Mouse (Mus musculus) midbrain, embryonic 13.5 days (tissue): Measurements from ENCODE around the gene Tesk1. TPM values are rescaled to one million over a fixed set of nuclear protein-coding genes. Genes with fewer than 3 reads are reported as not detected.
"Not testable (repeated sequence)": the region's sequence is repeated elsewhere in the genome, so short reads cannot be mapped to it uniquely, and the experiment has no call there.

Source experiments
- ATAC-seq: fragments of 200-750 bp; cut with Nextera tagmentation; 2 replicates; pipeline ENCODE4 v1.8.0; 2017; ENCODE audit warnings: mild to moderate bottlenecking, moderate TSS enrichment, moderate library complexity
- H3K27ac ChIP-seq: fragments of 300-500 bp; sonication (generic); 2 replicates; pipeline ENCODE4 v1.5.1; 2015; ENCODE audit warnings: inconsistent platforms, mild to moderate bottlenecking, moderate library complexity
- H3K27me3 ChIP-seq: fragments of 300-500 bp; sonication (generic); 2 replicates; pipeline ENCODE4 v1.6.1; 2015; ENCODE audit warnings: mild to moderate bottlenecking, inconsistent platforms
- H3K36me3 ChIP-seq: fragments of 300-500 bp; sonication (generic); 2 replicates; pipeline ENCODE4 v1.6.1; 2015; ENCODE audit warnings: mild to moderate bottlenecking, inconsistent platforms
- H3K4me1 ChIP-seq: fragments of 300-500 bp; sonication (generic); replicated peaks from 2 replicates; pipeline ENCODE4 v1.6.1; 2015; ENCODE audit warnings: inconsistent platforms
- H3K4me2 ChIP-seq: fragments of 300-500 bp; sonication (generic); replicated peaks from 2 replicates; pipeline ENCODE4 v1.6.1; 2015; ENCODE audit warnings: moderate library complexity, mild to moderate bottlenecking, inconsistent platforms
- H3K4me3 ChIP-seq: fragments of 300-500 bp; sonication (generic); replicated peaks from 2 replicates; pipeline ENCODE4 v1.5.1; 2015; ENCODE audit warnings: mild to moderate bottlenecking, inconsistent platforms
- H3K9ac ChIP-seq: fragments of 300-500 bp; sonication (generic); replicated peaks from 2 replicates; pipeline ENCODE4 v1.6.1; 2015; ENCODE audit warnings: mild to moderate bottlenecking, inconsistent platforms
- H3K9me3 ChIP-seq: fragments of 300-500 bp; sonication (generic); 2 replicates; pipeline ENCODE4 v1.6.1; 2016; ENCODE audit warnings: mild to moderate bottlenecking, inconsistent platforms
- WGBS: fragments of 180-500 bp; shearing (Covaris S2); methylation state at CpG from one replicate; pipeline ENCODE4 v1.1.7; 2015; 5-methylcytosine and 5-hydroxymethylcytosine counted together
- polyA plus RNA-seq: library from polyadenylated mRNA; unstranded; fragments of >200 nt; fragmentation: Nextera tagmentation; extraction: Ambion mirVana; gene quantifications from 2 replicates; pipeline ENCODE4 v1.2.1, GENCODE M21; 2015

The Tesk1 gene
- polyA plus RNA-seq, 1 experiment from 2014 or later, result 8.4 TPM

DNA sequence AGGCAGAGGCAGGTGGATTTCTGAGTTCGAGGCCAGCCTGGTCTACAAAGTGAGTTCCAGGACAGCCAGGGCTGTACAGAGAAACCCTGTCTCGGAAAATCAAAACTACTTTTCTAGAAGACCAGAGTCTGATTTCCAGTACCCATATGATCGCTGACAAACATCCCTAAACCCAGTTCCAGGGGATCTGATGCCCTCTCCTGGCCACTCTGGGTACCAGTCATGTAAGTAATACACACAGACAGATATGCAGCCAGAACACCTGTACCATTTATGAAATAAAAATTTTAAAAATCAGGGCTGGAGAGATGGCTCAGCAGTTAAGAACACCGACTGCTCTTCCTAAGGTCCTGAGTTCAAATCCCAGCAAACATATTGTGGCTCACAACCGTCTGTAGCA lies 43.9 kb downstream of the Tesk1 start:
- not testable (repeated sequence) for H3K9ac ChIP-seq, H3K9me3 ChIP-seq, H3K27me3 ChIP-seq, H3K36me3 ChIP-seq, H3K4me2 ChIP-seq, ATAC-seq, H3K27ac ChIP-seq, H3K4me3 ChIP-seq, H3K4me1 ChIP-seq
- 89% methylated on average over 5 of the region's 5 CpGs for WGBS

DNA sequence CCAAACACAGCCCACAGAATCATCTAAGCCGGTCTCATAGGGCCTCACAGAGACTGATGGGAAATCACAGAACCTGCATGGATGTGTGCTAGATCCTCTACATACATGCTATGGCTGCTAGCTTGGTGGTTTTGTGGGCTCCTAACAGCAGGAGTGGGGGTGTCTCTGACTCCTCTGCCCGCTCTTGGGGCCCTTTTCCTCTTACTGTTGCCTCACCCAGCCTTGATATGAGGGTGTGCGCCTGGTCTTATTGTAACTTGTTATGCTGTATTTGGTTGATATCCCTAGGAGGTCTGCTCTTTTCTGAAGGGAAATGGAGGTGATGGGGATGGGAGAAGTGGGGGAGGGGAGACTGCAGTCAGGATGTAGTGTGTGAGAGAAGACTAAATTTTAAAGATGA lies 47.9 kb downstream of the Tesk1 start:
- peaks cover 9% of the 10 kb centered on the region for H3K4me1 ChIP-seq
- H3K36me3 ChIP-seq, result no peaks in the 10 kb centered on the region
- H3K9me3 ChIP-seq, result no peaks in the 10 kb centered on the region
- 89% methylated on average over 3 of the region's 3 CpGs for WGBS
- H3K27me3 ChIP-seq, result no peaks in the 10 kb centered on the region
- H3K27ac ChIP-seq, result no peak overlapping the region
- no peak overlapping the region for H3K4me2 ChIP-seq
- H3K4me3 ChIP-seq, result no peak overlapping the region
- H3K9ac ChIP-seq, result no peak overlapping the region
- no peak for ATAC-seq

DNA sequence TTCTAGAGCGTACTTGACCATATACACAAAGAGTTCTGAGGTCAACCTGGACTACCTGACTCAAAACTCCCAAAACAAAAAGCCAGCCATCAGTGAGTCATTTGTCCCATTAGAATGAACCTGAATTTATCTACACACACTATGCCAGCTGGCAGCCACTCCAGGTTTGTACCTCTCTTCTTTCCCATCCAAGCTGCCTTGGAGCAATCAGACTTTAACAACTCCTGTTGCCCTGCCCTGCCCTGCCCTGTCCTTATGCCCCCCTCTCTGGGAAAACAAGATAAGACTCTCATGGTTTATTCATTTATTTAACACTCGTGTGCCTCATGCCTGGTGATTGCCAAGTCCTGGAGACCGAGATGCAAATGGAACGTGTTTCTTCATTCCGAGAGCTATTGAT lies 49.1 kb downstream of the Tesk1 start:
- Histone ChIP-seq H3K9ac (no peak overlapping the region), H3K27me3 (no peaks in the 10 kb centered on the region)
- ATAC-seq, result no peak

DNA sequence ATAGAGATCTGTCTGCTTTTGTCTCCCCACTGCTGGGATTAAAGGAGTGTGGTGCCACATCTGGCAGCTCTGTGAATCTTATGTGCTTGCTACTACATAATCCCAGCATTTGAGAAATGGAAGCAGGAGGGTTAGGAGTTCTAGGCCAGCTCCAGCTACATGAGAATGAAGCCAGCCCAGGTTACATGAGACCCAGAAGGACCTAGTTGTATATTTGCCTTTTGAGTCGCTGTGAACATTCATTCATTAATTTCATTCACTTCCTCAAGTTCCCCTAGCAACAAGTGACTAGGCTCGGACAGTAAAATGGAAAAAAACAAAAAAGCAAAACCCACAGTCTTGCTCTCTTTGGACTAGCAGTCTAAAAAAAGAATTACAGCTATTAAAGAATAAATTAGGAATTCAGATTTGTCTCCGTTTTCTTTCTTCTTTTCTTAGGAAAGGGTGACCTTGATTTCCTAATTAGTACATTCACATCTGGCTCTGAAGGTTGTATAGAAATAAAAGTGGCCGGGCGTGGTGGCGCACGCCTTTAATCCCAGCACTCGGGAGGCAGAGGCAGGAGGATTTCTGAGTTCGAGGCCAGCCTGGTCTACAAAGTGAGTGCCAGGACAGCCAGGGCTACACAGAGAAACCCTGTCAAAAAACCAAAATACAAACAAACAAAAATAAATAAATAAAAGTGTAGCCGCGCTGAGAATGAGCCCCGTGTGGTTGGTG lies 50.5 kb downstream of the Tesk1 start:
- ATAC-seq, result no peak
- no peaks in the 10 kb centered on the region for H3K9me3 ChIP-seq

More for the DNA sequence above, 49.1 kb downstream of the Tesk1 start:
- Histone ChIP-seq H3K36me3 (0 out of 2 replicates have a peak, but pooled peaks cover 4% of the 10 kb centered on the region), H3K4me3 (no peak overlapping the region), H3K4me1 (peaks cover 14% of the 10 kb centered on the region), H3K9me3 (no peaks in the 10 kb centered on the region), H3K27ac (no peak overlapping the region), H3K4me2 (no peak overlapping the region)
- 79% methylated on average over 5 of the region's 5 CpGs for WGBS

DNA sequence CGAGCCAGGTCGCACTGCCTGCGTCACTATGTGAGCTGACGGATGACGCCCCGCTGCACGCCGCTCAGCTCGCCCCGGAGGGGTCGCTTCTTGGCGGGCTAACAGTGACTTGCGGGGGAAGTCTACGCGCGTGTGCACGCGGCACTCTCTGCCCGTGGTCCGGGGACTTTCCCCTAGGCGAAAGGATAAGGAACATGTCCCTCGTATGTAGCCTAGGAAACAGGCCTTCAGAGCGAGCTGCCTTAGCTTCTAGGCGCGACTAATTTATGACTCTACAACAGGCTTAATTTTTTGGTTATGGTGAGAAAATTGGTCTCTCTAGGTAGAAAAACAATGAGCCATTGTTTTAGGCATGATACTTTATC lies 51.1 kb downstream of the Tesk1 start, which contains the start of gene Ccdc107:
Gene Ccdc107, plus strand, starts transcription at position 80 of the 365 bp plus-strand sequence.
- peak within 1 kb of the TSS; percentile 89 for H3K27ac ChIP-seq
- H3K9ac ChIP-seq, result peak within 1 kb of the TSS; percentile 80
- H3K4me3 ChIP-seq, result peak within 1 kb of the TSS; percentile 74
- no peaks in the 10 kb centered on the region for H3K9me3 ChIP-seq
- no peaks in the 10 kb centered on the region for H3K27me3 ChIP-seq
- peaks cover 31% of the 10 kb centered on the region for H3K4me1 ChIP-seq
- peak; percentile 98 for ATAC-seq
- peak within 1 kb of the TSS; percentile 67 for H3K4me2 ChIP-seq
- under 1% methylated on average over 25 of the region's 25 CpGs for WGBS
- 0 out of 2 replicates have a peak, but pooled peaks cover 9% of the 10 kb centered on the region for H3K36me3 ChIP-seq

More for the DNA sequence above, 50.5 kb downstream of the Tesk1 start:
- H3K4me1 ChIP-seq, result peaks cover 25% of the 10 kb centered on the region
- peak overlapping the region; percentile 89 for H3K27ac ChIP-seq
- peak overlapping the region; percentile 74 for H3K4me3 ChIP-seq
- peak overlapping the region; percentile 67 for H3K4me2 ChIP-seq
- 0 out of 2 replicates have a peak, but pooled peaks cover 5% of the 10 kb centered on the region for H3K36me3 ChIP-seq
- no peak overlapping the region for H3K9ac ChIP-seq
- 44% methylated on average over 12 of the region's 12 CpGs for WGBS
- no peaks in the 10 kb centered on the region for H3K27me3 ChIP-seq

DNA sequence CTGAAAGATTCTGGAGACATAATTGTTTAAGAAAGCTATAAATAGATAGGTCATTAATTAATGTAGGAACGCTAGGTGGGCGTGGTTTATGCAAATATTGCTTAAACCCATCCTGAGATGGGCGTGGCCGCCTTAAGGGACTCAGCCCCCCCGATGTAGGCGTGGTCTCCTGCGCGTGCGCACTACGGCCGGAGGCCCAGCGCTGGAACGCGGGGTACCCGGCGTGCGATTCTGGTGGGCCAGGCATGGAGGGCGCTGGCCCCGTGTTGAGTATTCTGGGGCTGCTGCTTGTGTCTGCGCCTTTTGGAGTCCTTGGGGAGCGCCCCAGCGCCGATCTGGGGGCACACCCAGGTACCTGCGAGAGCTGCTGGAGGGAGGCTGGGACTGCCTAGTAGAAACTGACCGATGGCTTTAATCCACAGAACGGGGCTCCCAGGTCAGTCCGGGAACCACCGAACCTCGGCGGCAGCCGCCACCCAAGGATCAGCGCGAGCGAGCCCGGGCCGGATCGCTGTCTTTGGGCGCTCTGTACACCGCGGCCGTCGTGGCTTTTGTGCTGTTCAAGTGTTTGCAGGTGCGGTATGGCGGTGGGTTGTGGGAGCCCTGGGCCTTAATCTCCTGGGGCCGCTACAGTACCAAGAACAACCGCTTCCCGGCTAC lies 51.6 kb downstream of the Tesk1 start:
- peaks cover 36% of the 10 kb centered on the region for H3K4me1 ChIP-seq
- no peaks in the 10 kb centered on the region for H3K27me3 ChIP-seq
- 0 out of 2 replicates have a peak, but pooled peaks cover 9% of the 10 kb centered on the region for H3K36me3 ChIP-seq
- H3K9ac ChIP-seq, result peak overlapping the region; percentile 80
- no peaks in the 10 kb centered on the region for H3K9me3 ChIP-seq
- WGBS, result 0% methylated on average over 47 of the region's 47 CpGs
- H3K4me3 ChIP-seq, result peak overlapping the region; percentile 74
- ATAC-seq, result peak; percentile 90
- H3K4me2 ChIP-seq, result peak overlapping the region; percentile 67
- peak overlapping the region; percentile 89 for H3K27ac ChIP-seq

DNA sequence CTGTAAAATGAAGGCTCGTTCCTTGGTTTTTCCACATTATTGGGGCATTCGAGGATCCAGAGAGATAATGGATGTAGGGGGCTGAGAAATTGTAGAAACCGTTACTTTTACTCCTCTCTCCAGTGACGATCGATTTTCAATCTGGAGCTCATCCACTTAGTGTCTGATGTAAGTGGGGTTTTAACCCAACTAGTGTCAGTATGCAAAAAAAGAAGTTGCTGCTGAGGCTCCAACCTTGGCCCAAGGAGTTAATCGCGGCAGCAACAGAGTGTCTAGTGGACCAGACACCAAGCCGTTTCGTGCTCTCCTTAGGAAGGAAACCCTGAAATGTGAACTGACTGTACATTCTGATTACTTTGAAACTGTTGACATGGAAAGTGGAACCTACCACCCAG lies 52.1 kb downstream of the Tesk1 start:
- H3K9ac ChIP-seq, result peak overlapping the region; percentile 80
- no peaks in the 10 kb centered on the region for H3K27me3 ChIP-seq
- H3K27ac ChIP-seq, result peak overlapping the region; percentile 89
- peak overlapping the region; percentile 74 for H3K4me3 ChIP-seq
- peak overlapping the region; percentile 67 for H3K4me2 ChIP-seq
- 2% methylated on average over 9 of the region's 9 CpGs for WGBS
- no peaks in the 10 kb centered on the region for H3K9me3 ChIP-seq
- H3K4me1 ChIP-seq, result peaks cover 41% of the 10 kb centered on the region
- 0 out of 2 replicates have a peak, but pooled peaks cover 9% of the 10 kb centered on the region for H3K36me3 ChIP-seq
- no peak for ATAC-seq

DNA sequence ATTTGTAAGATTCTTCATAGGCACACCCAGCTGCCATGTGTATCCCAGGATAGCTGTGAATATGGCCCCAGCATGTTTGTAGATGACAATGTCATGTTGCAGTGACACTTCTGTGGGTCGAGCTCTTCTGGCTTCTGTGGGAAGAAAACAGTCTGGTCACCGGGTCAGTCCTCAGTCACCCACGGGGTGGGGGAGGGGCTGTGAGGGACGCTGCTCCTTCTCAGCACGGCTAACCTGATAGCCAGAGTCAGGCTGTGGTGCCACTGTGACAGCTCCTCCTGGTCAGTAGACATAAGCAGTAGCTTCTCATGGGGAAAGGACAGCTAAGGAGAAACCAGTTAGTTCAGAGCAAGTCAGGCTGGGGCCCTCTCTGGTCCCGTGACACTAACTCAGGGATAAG lies 54.8 kb downstream of the Tesk1 start:
- H3K4me2 ChIP-seq, result no peak overlapping the region

DNA sequence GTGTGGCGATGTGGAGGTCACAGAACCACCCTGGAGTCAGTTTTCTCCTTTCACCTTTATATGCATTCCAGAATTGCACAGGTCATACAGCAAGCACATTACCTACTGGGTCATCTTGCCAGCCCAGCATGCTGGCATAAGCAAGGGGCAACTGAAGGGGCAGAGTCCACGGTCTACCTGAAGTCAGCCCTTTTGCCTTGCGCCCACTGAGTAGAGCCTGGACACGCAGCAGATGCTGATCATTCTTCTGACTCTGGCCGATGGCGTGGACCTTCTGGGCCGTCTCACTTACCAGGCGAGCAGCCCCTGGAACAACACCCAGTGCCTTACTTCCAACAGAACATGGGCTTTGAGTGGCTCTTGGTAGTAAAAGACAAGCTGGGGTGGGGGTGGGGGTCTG lies 55.7 kb downstream of the Tesk1 start:
- Histone ChIP-seq H3K27me3 (0 out of 2 replicates have a peak, but pooled peaks cover 5% of the 10 kb centered on the region), H3K36me3 (0 out of 2 replicates have a peak, but pooled peaks cover 9% of the 10 kb centered on the region), H3K4me3 (no peak overlapping the region), H3K4me1 (peaks cover 51% of the 10 kb centered on the region), H3K9ac (no peak overlapping the region; the same call in 1 of the 2 replicates), H3K4me2 (0 out of 2 replicates have a peak overlapping the region, but pooled peaks have one; percentile 78), H3K9me3 (no peaks in the 10 kb centered on the region), H3K27ac (no peak overlapping the region)
- ATAC-seq, result no peak
- 96% methylated on average over 8 of the region's 8 CpGs for WGBS

More for the DNA sequence above, 54.8 kb downstream of the Tesk1 start:
- 0 out of 2 replicates have a peak, but pooled peaks cover 5% of the 10 kb centered on the region for H3K27me3 ChIP-seq
- WGBS, result 45% methylated on average over 6 of the region's 6 CpGs
- H3K36me3 ChIP-seq, result 0 out of 2 replicates have a peak, but pooled peaks cover 9% of the 10 kb centered on the region
- H3K9me3 ChIP-seq, result no peaks in the 10 kb centered on the region
- no peak overlapping the region for H3K4me3 ChIP-seq
- no peak overlapping the region for H3K27ac ChIP-seq
- ATAC-seq, result no peak
- no peak overlapping the region for H3K9ac ChIP-seq
- H3K4me1 ChIP-seq, result peaks cover 51% of the 10 kb centered on the region

Other genes starting within 250 kb of the Tesk1 start
- gene Atp8b5, start 174.8 kb upstream of the Tesk1 start, polyA plus RNA-seq, result 0.23 and 0.35 TPM in 2 replicates
- gene Rusc2, start 60.0 kb upstream of the Tesk1 start, polyA plus RNA-seq, result 68.8 and 75.4 TPM in 2 replicates
- gene Fam166b, start 12.8 kb upstream of the Tesk1 start, polyA plus RNA-seq, result 0.30 and 0.83 TPM in 2 replicates
- 4.1 and 4.7 TPM in 2 replicates for gene Cd72, start 12.7 kb downstream of the Tesk1 start, polyA plus RNA-seq
- gene Sit1, start 41.8 kb downstream of the Tesk1 start, polyA plus RNA-seq, result not detected in 2 replicates
- gene Ccdc107, start 51.0 kb downstream of the Tesk1 start, polyA plus RNA-seq, result 54.4 and 60.3 TPM in 2 replicates
- 15.4 and 16.1 TPM in 2 replicates for gene Arhgef39, start 57.8 kb downstream of the Tesk1 start, polyA plus RNA-seq
- gene Car9, start 65.0 kb downstream of the Tesk1 start, polyA plus RNA-seq, result 0.19 and 0.27 TPM in 2 replicates
- 13.2 TPM in 2 replicates for gene Tpm2, start 81.8 kb downstream of the Tesk1 start, polyA plus RNA-seq
- gene Creb3, start 120.4 kb downstream of the Tesk1 start, polyA plus RNA-seq, result 72.6 and 80.4 TPM in 2 replicates
- 59.8 and 67.0 TPM in 2 replicates for gene Tln1, start 120.8 kb downstream of the Tesk1 start, polyA plus RNA-seq
- gene Rgp1, start 136.8 kb downstream of the Tesk1 start, polyA plus RNA-seq, result 24.5 and 26.1 TPM in 2 replicates
- 53.8 and 58.4 TPM in 2 replicates for gene Gba2, start 136.9 kb downstream of the Tesk1 start, polyA plus RNA-seq
- 0.77 and 2.1 TPM in 2 replicates for gene Msmp, start 142.6 kb downstream of the Tesk1 start, polyA plus RNA-seq
- 13.8 and 14.7 TPM in 2 replicates for gene Npr2, start 190.0 kb downstream of the Tesk1 start, polyA plus RNA-seq
- 5.5 and 5.6 TPM in 2 replicates for gene Spag8, start 211.7 kb downstream of the Tesk1 start, polyA plus RNA-seq
- gene Hint2, start 214.5 kb downstream of the Tesk1 start, polyA plus RNA-seq, result 75.6 and 77.9 TPM in 2 replicates
- 16.3 and 17.1 TPM in 2 replicates for gene Tmem8b, start 227.0 kb downstream of the Tesk1 start, polyA plus RNA-seq
- 1.8 and 2.4 TPM in 2 replicates for gene Fam221b, start 227.2 kb downstream of the Tesk1 start, polyA plus RNA-seq